Mouse (Mus musculus): ENCODE results near the gene Leng8.

DNA sequence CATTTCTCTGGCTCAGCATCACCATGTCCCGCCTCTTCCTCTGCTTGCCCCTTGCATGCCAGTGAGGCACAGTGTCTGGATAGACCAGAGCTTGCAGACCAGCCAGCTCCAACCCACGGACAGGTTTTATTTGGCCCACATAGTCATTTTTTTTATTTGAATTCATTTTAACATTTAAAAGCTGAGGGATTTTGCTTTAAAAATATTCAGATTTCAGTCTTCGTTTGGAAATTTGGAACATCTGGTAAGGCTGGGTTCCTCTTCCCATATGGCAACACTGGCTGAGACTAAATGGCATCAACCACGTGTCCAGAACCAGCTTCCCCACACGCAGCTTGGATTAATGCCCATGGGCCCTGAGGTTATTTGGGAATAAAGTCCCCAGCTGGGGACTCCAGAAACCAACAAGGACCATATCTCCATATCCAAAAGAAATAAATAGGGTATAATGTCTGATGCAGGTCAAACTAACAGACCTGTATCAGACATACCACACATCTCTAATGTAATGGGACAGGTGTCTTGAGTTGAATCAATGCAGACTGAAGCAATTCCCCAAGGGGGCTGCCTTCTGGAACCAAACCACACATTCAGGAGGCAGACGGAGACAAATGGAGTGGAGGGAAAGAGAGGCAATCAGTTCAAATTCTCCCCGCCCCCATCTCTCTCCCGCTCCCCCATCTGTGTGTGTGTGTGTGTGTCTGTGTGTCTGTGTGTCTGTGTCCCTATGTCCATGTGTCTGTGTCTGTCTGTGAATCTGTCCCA, 19.6 kb upstream of the Leng8 start:
- TF ChIP-seq CTCF (IDR thresholded peaks at IDR 0.05; ENCODE audit: low read depth, low read length) (no peak), GATA1 (IDR thresholded peaks at IDR 0.05; ENCODE audit: borderline replicate concordance, low read length) (no peak)
